Mouse (Mus musculus) testis, adult 2 months (tissue): ENCODE data around the gene Tmc3. TPM values are rescaled to one million over a fixed set of nuclear protein-coding genes. Genes with fewer than 3 reads are reported as not detected.

ENCODE experiments used
- H3K27ac ChIP-seq: fragments of 200-500 bp; 2 replicates; pipeline ENCODE4 v1.5.1; 2012; ENCODE audit warnings: low read depth, low read length; ENCODE audit not compliant: control insufficient read depth, insufficient read depth
- H3K27me3 ChIP-seq: fragments of 200-500 bp; 2 replicates; pipeline ENCODE4 v1.6.1; 2012; ENCODE audit warnings: mild to moderate bottlenecking, low read length, moderate library complexity; ENCODE audit not compliant: control insufficient read depth, insufficient read depth
- H3K36me3 ChIP-seq: fragments of 200-500 bp; 2 replicates; pipeline ENCODE4 v1.6.1; 2012; ENCODE audit warnings: mild to moderate bottlenecking, low read length; ENCODE audit not compliant: control insufficient read depth, insufficient read depth
- H3K4me1 ChIP-seq: fragments of 200-500 bp; 2 replicates; pipeline ENCODE4 v1.6.1; 2012; ENCODE audit warnings: low read length; ENCODE audit not compliant: control insufficient read depth, insufficient read depth
- H3K4me3 ChIP-seq: fragments of 200-500 bp; 2 replicates; pipeline ENCODE4 v1.5.1; 2012; ENCODE audit warnings: low read depth, mild to moderate bottlenecking, low read length, moderate library complexity, mixed read lengths; ENCODE audit not compliant: control insufficient read depth
- CTCF ChIP-seq: fragments of 200-500 bp; IDR thresholded peaks from 2 replicates; pipeline ENCODE4 v1.5.1; 2012; ENCODE audit warnings: low read depth, mild to moderate bottlenecking, inconsistent platforms, low read length, moderate library complexity; ENCODE audit not compliant: control insufficient read depth, insufficient read depth, insufficient replicate concordance
- POLR2A ChIP-seq: fragments of 200-500 bp; IDR thresholded peaks from 2 replicates; pipeline ENCODE4 v1.6.1; 2012; ENCODE audit warnings: low read depth, mild to moderate bottlenecking, inconsistent platforms, low read length, moderate library complexity; ENCODE audit not compliant: control insufficient read depth
- polyA plus RNA-seq: library from polyadenylated mRNA; depleted of rRNA; stranded (reverse); fragments of >200 nt; gene quantifications from 2 replicates; pipeline ENCODE4 v1.2.3, GENCODE M21; 2012

Gene Tmc3
- polyA plus RNA-seq, 1 experiment, result 0.33 TPM

- Histone ChIP-seq H3K4me1 (peaks cover 7% of the 10 kb centered on the region), H3K4me3 (no peak overlapping the region), H3K27me3 (no peaks in the 10 kb centered on the region), H3K36me3 (no peaks in the 10 kb centered on the region), H3K27ac (no peak overlapping the region)
- TF ChIP-seq CTCF (no peak), POLR2A (no peak)
These were observed 53.3 kb downstream of the Tmc3 start for GRCm38 (mm10) chr7:83637781-83638583.

DNA sequence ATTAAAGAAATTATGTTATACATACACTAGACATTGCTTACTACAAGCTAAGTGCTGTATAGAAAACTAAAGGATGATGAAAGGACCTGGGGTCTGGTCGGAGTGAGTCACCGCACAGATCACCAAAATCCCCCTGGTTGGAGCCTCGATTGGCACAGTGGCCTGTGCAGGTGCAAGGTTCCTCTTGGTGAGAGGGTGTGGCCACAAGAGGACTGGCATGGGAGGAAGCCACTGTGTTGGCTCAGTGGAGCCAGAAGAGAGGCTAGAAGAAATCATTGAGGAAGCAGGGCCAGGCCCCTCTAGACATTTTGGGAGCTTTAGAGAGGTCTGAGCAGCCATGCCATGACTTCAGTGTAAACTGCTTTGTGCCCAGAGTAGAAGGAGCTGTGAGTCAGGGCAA is 54.4 kb downstream of the Tmc3 start:
- no peak overlapping the region for H3K27ac ChIP-seq
- TF ChIP-seq CTCF, result no peak
- TF ChIP-seq POLR2A, result no peak
- no peaks in the 10 kb centered on the region for H3K36me3 ChIP-seq
- no peak overlapping the region for H3K4me3 ChIP-seq
- no peaks in the 10 kb centered on the region for H3K27me3 ChIP-seq
- peaks cover 7% of the 10 kb centered on the region for H3K4me1 ChIP-seq

GRCm38 (mm10) chr7:83640581-83640980 is 55.9 kb downstream of the Tmc3 start:
- Histone ChIP-seq H3K27ac (no peak overlapping the region), H3K36me3 (no peaks in the 10 kb centered on the region), H3K27me3 (no peaks in the 10 kb centered on the region), H3K4me3 (no peak overlapping the region), H3K4me1 (peaks cover 7% of the 10 kb centered on the region)
- TF ChIP-seq POLR2A (no peak), CTCF (no peak)

GRCm38 (mm10) chr7:83641163-83641562 is 56.4 kb downstream of the Tmc3 start:
- Histone ChIP-seq H3K4me3 (no peak overlapping the region), H3K36me3 (no peaks in the 10 kb centered on the region), H3K4me1 (peaks cover 7% of the 10 kb centered on the region), H3K27ac (no peak overlapping the region), H3K27me3 (no peaks in the 10 kb centered on the region)
- no peak for TF ChIP-seq POLR2A

DNA sequence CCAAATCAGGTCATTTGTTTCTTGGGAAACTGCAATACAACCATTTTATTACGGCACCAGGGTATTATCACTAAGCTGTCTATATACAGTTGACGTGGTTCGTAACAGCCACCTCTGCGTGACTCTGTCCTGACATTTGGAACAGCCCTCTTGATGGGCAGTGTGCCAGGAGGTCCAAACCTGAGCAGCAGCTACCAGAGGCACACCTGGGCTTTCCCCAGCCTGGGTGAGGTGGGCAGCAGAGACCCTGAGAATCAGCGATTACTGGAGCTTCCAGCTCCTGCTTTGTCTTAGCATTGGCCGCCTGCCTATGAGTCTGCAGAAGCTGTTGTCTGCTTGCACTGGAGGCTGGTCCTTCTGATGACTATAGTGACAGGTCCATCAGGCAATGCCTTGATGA is 58.9 kb downstream of the Tmc3 start:
- no peak overlapping the region for H3K4me3 ChIP-seq
- no peaks in the 10 kb centered on the region for H3K27me3 ChIP-seq
- peaks cover 7% of the 10 kb centered on the region for H3K4me1 ChIP-seq
- no peak overlapping the region for H3K27ac ChIP-seq
- no peak for TF ChIP-seq CTCF
- TF ChIP-seq POLR2A, result no peak
- no peaks in the 10 kb centered on the region for H3K36me3 ChIP-seq

DNA sequence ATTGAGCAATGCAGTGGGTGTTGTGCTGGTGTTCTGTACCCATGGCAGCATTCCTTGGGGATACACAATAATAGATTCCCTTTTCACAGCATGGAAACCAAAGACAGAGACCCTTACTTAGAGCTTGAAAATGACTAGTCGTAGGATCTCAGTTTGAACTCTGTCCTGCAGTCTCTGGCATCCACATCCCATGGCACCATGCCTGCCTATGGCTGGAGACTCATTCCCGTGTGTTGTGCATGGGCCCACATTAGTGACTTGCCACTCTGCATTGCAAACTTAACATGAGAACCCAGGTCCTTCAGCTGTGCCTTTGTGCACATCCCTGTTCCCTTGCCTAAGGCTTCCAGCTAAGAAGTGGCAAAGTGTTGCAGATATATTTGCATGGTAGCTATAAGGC is 60.0 kb downstream of the Tmc3 start:
- Histone ChIP-seq H3K4me3 (no peak overlapping the region), H3K27me3 (no peaks in the 10 kb centered on the region), H3K27ac (no peak overlapping the region), H3K36me3 (no peaks in the 10 kb centered on the region), H3K4me1 (peaks cover 7% of the 10 kb centered on the region)
- TF ChIP-seq POLR2A (no peak), CTCF (no peak)

- H3K36me3 ChIP-seq, result no peaks in the 10 kb centered on the region
- TF ChIP-seq CTCF (no peak), POLR2A (no peak)
These were observed 60.7 kb downstream of the Tmc3 start for GRCm38 (mm10) chr7:83645476-83645875.

GRCm38 (mm10) chr7:83648807-83649206 is 64.1 kb downstream of the Tmc3 start:
- Histone ChIP-seq H3K27me3 (no peaks in the 10 kb centered on the region), H3K4me1 (no peaks in the 10 kb centered on the region), H3K36me3 (no peaks in the 10 kb centered on the region), H3K4me3 (no peak overlapping the region), H3K27ac (no peak overlapping the region)
- no peak for TF ChIP-seq CTCF

More at GRCm38 (mm10) chr7:83645476-83645875, 60.7 kb downstream of the Tmc3 start:
- no peaks in the 10 kb centered on the region for H3K27me3 ChIP-seq
- no peak overlapping the region for H3K4me3 ChIP-seq
- no peak overlapping the region for H3K27ac ChIP-seq
- peaks cover 3% of the 10 kb centered on the region for H3K4me1 ChIP-seq
